34 mouse cellular contexts compared by ENCODE assay signal in the genomic region with DNA sequence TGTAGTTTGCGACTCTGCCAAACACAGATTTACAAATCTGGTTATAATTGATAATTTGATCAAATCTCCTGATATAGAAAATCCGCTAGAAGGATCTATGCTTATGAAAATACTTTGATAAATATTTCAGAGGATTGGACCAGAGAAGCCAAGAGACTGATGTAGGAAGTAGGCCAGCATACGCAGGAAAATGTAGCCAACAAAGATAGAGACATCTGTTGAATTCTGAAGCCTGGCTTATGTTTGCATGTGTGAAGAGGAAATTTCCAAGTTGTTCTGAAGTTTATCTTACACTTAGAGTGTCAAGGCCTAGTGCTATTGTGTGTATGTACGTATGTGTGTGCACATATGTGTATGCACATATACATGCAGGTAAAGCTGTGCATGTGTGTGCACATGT.
"Had no signal": no experiment of that assay in that cellular context is flagged by ENCODE, and none has a peak within 500 bp of the region (broad histone marks: within the 10 kb centered on the region; RNA-seq: fewer than 3 reads in every experiment).

No protein-coding gene starts in this region.

- H3K27me3 ChIP-seq: heart, embryonic 12.5 days; heart, embryonic 13.5 days; heart, embryonic 15.5 days; hindbrain, embryonic 12.5 days; hindbrain, embryonic 13.5 days; hindbrain, embryonic 15.5 days; intestine, embryonic 15.5 days; kidney, embryonic 15.5 days had no signal

- H3K9me3 ChIP-seq: heart, embryonic 12.5 days; heart, embryonic 13.5 days; heart, embryonic 15.5 days; hindbrain, embryonic 10.5 days; hindbrain, embryonic 12.5 days; hindbrain, embryonic 13.5 days; hindbrain, embryonic 15.5 days; intestine, embryonic 15.5 days; kidney, embryonic 15.5 days had no signal

- H3K27ac ChIP-seq: heart, embryonic 13.5 days; heart, embryonic 15.5 days; hindbrain, embryonic 10.5 days; hindbrain, embryonic 12.5 days; hindbrain, embryonic 13.5 days; hindbrain, embryonic 14.5 days; hindbrain, embryonic 15.5 days; hindbrain, postnatal 0 days; intestine, embryonic 15.5 days; kidney, embryonic 15.5 days; kidney, postnatal 0 days; layer of hippocampus, adult 2 months; left cerebral cortex, adult 2 months had no signal

- H3K4me2 ChIP-seq: heart, embryonic 11.5 days; heart, embryonic 12.5 days; heart, embryonic 13.5 days; heart, embryonic 15.5 days; hindbrain, embryonic 12.5 days; hindbrain, embryonic 13.5 days; hindbrain, embryonic 14.5 days; hindbrain, embryonic 15.5 days; intestine, embryonic 15.5 days; kidney, embryonic 15.5 days had no signal

- H3K4me3 ChIP-seq: heart, embryonic 12.5 days; heart, embryonic 13.5 days; heart, embryonic 15.5 days; hindbrain, embryonic 10.5 days; hindbrain, embryonic 12.5 days; hindbrain, embryonic 13.5 days; hindbrain, embryonic 15.5 days; intestine, embryonic 15.5 days; kidney, embryonic 15.5 days; layer of hippocampus, adult 2 months; left cerebral cortex, adult 2 months had no signal

- H3K4me1 ChIP-seq: heart, embryonic 12.5 days; heart, embryonic 13.5 days; heart, embryonic 15.5 days; hindbrain, embryonic 10.5 days; hindbrain, embryonic 12.5 days; hindbrain, embryonic 13.5 days; hindbrain, embryonic 15.5 days; intestine, embryonic 15.5 days; kidney, embryonic 15.5 days had no signal

- ATAC-seq: hindbrain, embryonic 16.5 days; hindbrain, postnatal 0 days; inflammation-experienced regulatory T-cells, adult 6 months; intestine, embryonic 15.5 days; intestine, embryonic 16.5 days; intestine, postnatal 0 days had no signal

- DNase-seq: heart, postnatal 10 days; heart, postnatal 14 days; heart, postnatal 36 days; heart, postnatal 4 days; kidney, adult 11 months; kidney, adult 18-20 months; kidney, adult 2 months; kidney, adult 8-10 months; kidney, adult 9 months; kidney, postnatal 10 days; kidney, postnatal 14 days; kidney, postnatal 36 days; kidney, postnatal 4 days; layer of hippocampus, adult 9-11 months; layer of hippocampus, postnatal 36 days had no signal

- H3K36me3 ChIP-seq: heart, embryonic 12.5 days; heart, embryonic 13.5 days; heart, embryonic 15.5 days; hindbrain, embryonic 10.5 days; hindbrain, embryonic 12.5 days; hindbrain, embryonic 13.5 days; hindbrain, embryonic 15.5 days; intestine, embryonic 15.5 days; kidney, embryonic 15.5 days had no signal

- H3K9ac ChIP-seq: heart, embryonic 12.5 days; heart, embryonic 13.5 days; heart, embryonic 15.5 days; hindbrain, embryonic 12.5 days; hindbrain, embryonic 13.5 days; hindbrain, embryonic 14.5 days; hindbrain, embryonic 15.5 days; intestine, embryonic 15.5 days; kidney, embryonic 15.5 days had no signal
